Mouse (Mus musculus) heart, adult 2 months (tissue): ENCODE measurements around the gene Gm45062. TPM values are rescaled to one million over a fixed set of nuclear protein-coding genes. Genes with fewer than 3 reads are reported as not detected.

ENCODE experiments used
- DNase-seq, 2 experiments: peaks; one replicate each; pipeline ENCODE4 v3.0.0; 2021
- H3K27ac ChIP-seq: fragments of 200-600 bp; 2 replicates; pipeline ENCODE4 v1.8.1; 2022
- H3K27me3 ChIP-seq: fragments of 200-500 bp; 2 replicates; pipeline ENCODE4 v1.6.1; 2012; ENCODE audit warnings: mild to moderate bottlenecking, low read length, inconsistent platforms, mixed read lengths; ENCODE audit not compliant: control insufficient read depth, insufficient read depth
- H3K36me3 ChIP-seq: fragments of 200-500 bp; 2 replicates; pipeline ENCODE4 v1.6.1; 2012; ENCODE audit warnings: low read length, inconsistent platforms; ENCODE audit not compliant: control insufficient read depth, insufficient read depth
- H3K4me1 ChIP-seq: fragments of 200-500 bp; 2 replicates; pipeline ENCODE4 v1.6.1; 2011; ENCODE audit warnings: low read length; ENCODE audit not compliant: control insufficient read depth, insufficient read depth
- H3K4me3 ChIP-seq: fragments of 200-600 bp; 2 replicates; pipeline ENCODE4 v1.8.1; 2022
- H3K79me2 ChIP-seq: fragments of 200-500 bp; replicated peaks from 2 replicates; pipeline ENCODE4 v1.6.1; 2012; ENCODE audit warnings: mild to moderate bottlenecking, inconsistent platforms, low read length, moderate library complexity, mixed read lengths; ENCODE audit not compliant: control insufficient read depth, insufficient read depth
- H3K9ac ChIP-seq: fragments of 200-500 bp; 2 replicates; pipeline ENCODE4 v1.6.1; 2012; ENCODE audit warnings: low read depth, mild to moderate bottlenecking, control low read depth, inconsistent platforms, low read length, mixed read lengths
- CTCF ChIP-seq: fragments of 200-600 bp; IDR thresholded peaks from 2 replicates; pipeline ENCODE4 v1.8.1; 2022; ENCODE audit warnings: antibody characterized with exemption, mild to moderate bottlenecking, moderate library complexity
- EP300 ChIP-seq: fragments of 200-500 bp; IDR thresholded peaks from 2 replicates; pipeline ENCODE4 v1.6.1; 2011; ENCODE audit warnings: low read depth, low read length, control low read depth; ENCODE audit not compliant: insufficient read depth
- POLR2A ChIP-seq: fragments of 200-500 bp; IDR thresholded peaks from 2 replicates; pipeline ENCODE4 v1.6.1; 2011; ENCODE audit warnings: mild to moderate bottlenecking, low read depth, low read length, control low read depth; ENCODE audit not compliant: insufficient read depth
- WGBS: fragments of 180-500 bp; shearing (Covaris S2); methylation state at CpG from one replicate; pipeline ENCODE4 v1.1.7; 2018; 5-methylcytosine and 5-hydroxymethylcytosine counted together
- intact Hi-C: fragments of 180-260 bp; cut with DNase I; formaldehyde crosslinking; loops from one replicate; pipeline ENCODE4 v1.15.1; 2025
- polyA plus RNA-seq: library from polyadenylated mRNA; depleted of rRNA; stranded (reverse); fragments of >200 nt; gene quantifications from 2 replicates; pipeline ENCODE4 v1.2.3, GENCODE M21; 2012
- total RNA-seq, 2 experiments: library from RNA; stranded (reverse); gene quantifications; 2 replicates each; pipeline ENCODE4 v1.2.3; 2021

Gm45062 gene
- total and polyA plus RNA-seq, 3 experiments = 0.57 to 1.9 TPM; not detected in 1

GRCm38 (mm10) chr6:8403127-8403526, 143.9 kb downstream of the Gm45062 start:
- DNase-seq = no peak
- TF ChIP-seq CTCF = no peak
- TF ChIP-seq POLR2A = no peak
- no peak for TF ChIP-seq EP300
- 95% methylated on average over 5 of the region's 5 CpGs for WGBS
- H3K27me3 ChIP-seq = no peaks in the 10 kb centered on the region
- H3K9ac ChIP-seq = no peak overlapping the region
- no peak overlapping the region for H3K4me3 ChIP-seq
- H3K79me2 ChIP-seq = no peaks in the 10 kb centered on the region
- intact Hi-C loops = no loop called here
- H3K4me1 ChIP-seq = no peaks in the 10 kb centered on the region
- no peaks in the 10 kb centered on the region for H3K36me3 ChIP-seq
- H3K27ac ChIP-seq = no peak overlapping the region

GRCm38 (mm10) chr6:8405844-8406243, 146.6 kb downstream of the Gm45062 start:
- TF ChIP-seq POLR2A (no peak), CTCF (no peak), EP300 (no peak)
- no peak overlapping the region for H3K4me3 ChIP-seq
- no peaks in the 10 kb centered on the region for H3K36me3 ChIP-seq
- no peaks in the 10 kb centered on the region for H3K27me3 ChIP-seq
- no peak overlapping the region for H3K9ac ChIP-seq
- H3K79me2 ChIP-seq = no peaks in the 10 kb centered on the region
- 93% methylated on average over 5 of the region's 5 CpGs for WGBS
- no peak for DNase-seq
- intact Hi-C loops = no loop called here
- H3K27ac ChIP-seq = no peak overlapping the region
- no peaks in the 10 kb centered on the region for H3K4me1 ChIP-seq

GRCm38 (mm10) chr6:8408332-8408731, 149.1 kb downstream of the Gm45062 start:
- 55% methylated on average over 2 of the region's 2 CpGs for WGBS
- TF ChIP-seq CTCF (no peak), POLR2A (no peak), EP300 (no peak)
- intact Hi-C loops = no loop called here

GRCm38 (mm10) chr6:8409865-8410264, 150.6 kb downstream of the Gm45062 start:
- intact Hi-C loops = no loop called here
- H3K27me3 ChIP-seq = no peaks in the 10 kb centered on the region
- no peak for DNase-seq
- TF ChIP-seq EP300 (no peak), POLR2A (no peak), CTCF (no peak)
- H3K79me2 ChIP-seq = no peaks in the 10 kb centered on the region
- H3K36me3 ChIP-seq = no peaks in the 10 kb centered on the region
- H3K9ac ChIP-seq = no peak overlapping the region
- H3K27ac ChIP-seq = no peak overlapping the region
- H3K4me3 ChIP-seq = no peak overlapping the region
- no peaks in the 10 kb centered on the region for H3K4me1 ChIP-seq
- WGBS = 64% methylated on average over 4 of the region's 4 CpGs

More at GRCm38 (mm10) chr6:8408332-8408731, 149.1 kb downstream of the Gm45062 start:
- Histone ChIP-seq H3K9ac (no peak overlapping the region), H3K27me3 (no peaks in the 10 kb centered on the region), H3K4me3 (no peak overlapping the region), H3K4me1 (no peaks in the 10 kb centered on the region), H3K27ac (no peak overlapping the region), H3K79me2 (no peaks in the 10 kb centered on the region), H3K36me3 (no peaks in the 10 kb centered on the region)
- no peak for DNase-seq

GRCm38 (mm10) chr6:8412845-8413598, 153.8 kb downstream of the Gm45062 start:
- Histone ChIP-seq H3K27me3 (no peaks in the 10 kb centered on the region), H3K4me3 (no peak overlapping the region), H3K36me3 (no peaks in the 10 kb centered on the region), H3K9ac (no peak overlapping the region), H3K27ac (no peak overlapping the region), H3K4me1 (no peaks in the 10 kb centered on the region), H3K79me2 (no peaks in the 10 kb centered on the region)
- DNase-seq = no peak
- 73% methylated on average over 10 of the region's 10 CpGs for WGBS
- intact Hi-C loops = no loop called here
- TF ChIP-seq EP300 (no peak), POLR2A (peak; percentile 24; the same call in 1 of the 2 replicates)

- DNase-seq = no peak
- Histone ChIP-seq H3K36me3 (no peaks in the 10 kb centered on the region), H3K79me2 (no peaks in the 10 kb centered on the region), H3K27me3 (no peaks in the 10 kb centered on the region), H3K4me3 (no peak overlapping the region), H3K9ac (no peak overlapping the region), H3K27ac (no peak overlapping the region), H3K4me1 (no peaks in the 10 kb centered on the region; the same call in 1 of the 2 replicates)
- 83% methylated on average over 9 of the region's 9 CpGs for WGBS
- TF ChIP-seq POLR2A = no peak
- no peak for TF ChIP-seq EP300
- TF ChIP-seq CTCF = no peak
- intact Hi-C loops = no loop called here
Observed at GRCm38 (mm10) chr6:8414020-8414419, 154.8 kb downstream of the Gm45062 start.
